Mouse (Mus musculus) bone marrow macrophage, adult 2 months (primary cell): Measurements from ENCODE around the gene Eid2b.

Experiments used
- CTCF ChIP-seq: IDR thresholded peaks from 2 replicates; pipeline ENCODE4 v1.5.1; 2012; ENCODE audit warnings: low read depth, mild to moderate bottlenecking, low read length, moderate library complexity
- POLR2A ChIP-seq: IDR thresholded peaks from 2 replicates; pipeline ENCODE4 v1.6.1; 2012; ENCODE audit warnings: mild to moderate bottlenecking, low read depth, low read length, borderline replicate concordance

DNA sequence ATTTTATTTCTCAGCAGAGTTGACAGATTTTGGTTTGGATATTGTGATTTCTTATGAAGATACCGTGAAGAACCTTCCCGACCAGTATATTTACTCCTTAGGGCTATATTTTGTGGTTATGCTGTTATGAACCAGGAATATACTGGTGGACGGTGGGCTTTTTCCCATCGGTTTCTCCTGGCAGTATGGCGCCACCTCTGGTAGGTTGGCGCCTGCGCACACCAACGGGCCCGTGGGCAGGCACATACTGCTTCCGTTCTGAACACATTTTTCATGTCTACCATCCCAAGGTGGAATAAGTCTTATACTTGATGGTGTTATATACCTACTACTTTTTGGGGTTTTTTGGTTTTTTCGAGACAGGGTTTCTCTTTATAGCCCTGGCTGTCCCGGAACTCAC lies 8.2 kb upstream of the Eid2b start:
- TF ChIP-seq CTCF (0 out of 2 replicates have a peak, but pooled peaks have one; percentile 18), POLR2A (no peak)
